Mouse (Mus musculus) layer of hippocampus, adult 18-20 months (tissue): ENCODE measurements around the gene Prkaca. TPM values are rescaled to one million over a fixed set of nuclear protein-coding genes. Genes with fewer than 3 reads are reported as not detected.

Experiments used
- DNase-seq, 2 experiments: peaks; one replicate each; pipeline ENCODE4 v3.0.0; 2022; ENCODE audit warnings: low spot score in 2 of 2
- long read RNA-seq: library from polyadenylated mRNA; stranded (forward); transcript quantifications from one replicate; pipeline ENCODE4 v2.0.0, GENCODE M21; 2021
- total RNA-seq, 2 experiments: library from RNA; stranded (reverse); gene quantifications; 2 replicates each; pipeline ENCODE4 v1.2.3; 2021

Gene Prkaca
- 100 to 1,000 TPM; 274 to 277 TPM for total RNA-seq
- long read RNA-seq, transcript Prkaca-201 (10 exons, 2,276 nt): major isoform, 465 of 487 reads
- long read RNA-seq, partial matches to known transcripts: 7 of 487 reads
- long read RNA-seq, other reads (novel, unspliced or antisense): 15 of 487 reads

- peak; percentile 99 for DNase-seq
Observed at GRCm38 (mm10) chr8:83972150-83973120, at the start of gene Prkaca. Gene Prkaca, plus strand, starts transcription at chr8:83972993.

- DNase-seq: no peak
Observed at GRCm38 (mm10) chr8:83924585-83924984, 48.2 kb upstream of the Prkaca start.

GRCm38 (mm10) chr8:83926266-83926665, 46.5 kb upstream of the Prkaca start:
- DNase-seq: no peak

- no peak for DNase-seq
Observed at GRCm38 (mm10) chr8:83934222-83934621, 38.6 kb upstream of the Prkaca start.

- no peak for DNase-seq
Observed at GRCm38 (mm10) chr8:83934994-83935393, 37.8 kb upstream of the Prkaca start.

- no peak for DNase-seq
Observed at GRCm38 (mm10) chr8:83935435-83935834, 37.4 kb upstream of the Prkaca start.

- DNase-seq: no peak
Observed at GRCm38 (mm10) chr8:83937645-83938044, 35.1 kb upstream of the Prkaca start.

- no peak for DNase-seq
Observed at GRCm38 (mm10) chr8:83938330-83938729, 34.5 kb upstream of the Prkaca start.

GRCm38 (mm10) chr8:83941066-83941677, 31.6 kb upstream of the Prkaca start:
- no peak for DNase-seq

GRCm38 (mm10) chr8:83942446-83942845, 30.3 kb upstream of the Prkaca start:
- DNase-seq: no peak

GRCm38 (mm10) chr8:83945540-83945939, 27.3 kb upstream of the Prkaca start:
- no peak for DNase-seq

GRCm38 (mm10) chr8:83954749-83955105, 18.1 kb upstream of the Prkaca start:
- no peak for DNase-seq

GRCm38 (mm10) chr8:83955106-83955957, 17.5 kb upstream of the Prkaca start, which contains the start of the genes Gm10644 and Asf1b:
Gene Gm10644, minus strand, starts transcription at chr8:83955205.
Gene Asf1b, plus strand, starts transcription at chr8:83955507.
- DNase-seq: peak; percentile 96 to 99

GRCm38 (mm10) chr8:83955958-83956218, 16.9 kb upstream of the Prkaca start:
- DNase-seq: no peak

GRCm38 (mm10) chr8:83956789-83957188, 16.0 kb upstream of the Prkaca start:
- no peak for DNase-seq

GRCm38 (mm10) chr8:83964015-83964765, 8.6 kb upstream of the Prkaca start:
- DNase-seq: no peak

- no peak for DNase-seq
Observed at GRCm38 (mm10) chr8:83967701-83968100, 5.1 kb upstream of the Prkaca start.

GRCm38 (mm10) chr8:83971121-83971520, 1.7 kb upstream of the Prkaca start:
- DNase-seq: no peak

- DNase-seq: no peak
Observed at GRCm38 (mm10) chr8:83971661-83972060, 1.1 kb upstream of the Prkaca start.

- DNase-seq: peak in 1 of 2 experiments; percentile 31
Observed at GRCm38 (mm10) chr8:83973161-83974031, 603 bp downstream of the Prkaca start.
